Mouse (Mus musculus) inflammation-experienced regulatory T-cells, adult 6 months (primary cell): ENCODE results near the gene Hoxa7. TPM values are rescaled to one million over a fixed set of nuclear protein-coding genes. Genes with fewer than 3 reads are reported as not detected.

ENCODE experiments used
- ATAC-seq: one replicate; pipeline ENCODE4 v1.8.0; 2017
- polyA plus RNA-seq, 3 experiments: library from polyadenylated mRNA; unstranded; fragments of 100-300 nt; shearing (Covaris generic); gene quantifications; one replicate each; pipeline ENCODE4 v1.2.1; 2017

The Hoxa7 gene
- polyA plus RNA-seq, 3 experiments from 2014 or later, result not detected

DNA sequence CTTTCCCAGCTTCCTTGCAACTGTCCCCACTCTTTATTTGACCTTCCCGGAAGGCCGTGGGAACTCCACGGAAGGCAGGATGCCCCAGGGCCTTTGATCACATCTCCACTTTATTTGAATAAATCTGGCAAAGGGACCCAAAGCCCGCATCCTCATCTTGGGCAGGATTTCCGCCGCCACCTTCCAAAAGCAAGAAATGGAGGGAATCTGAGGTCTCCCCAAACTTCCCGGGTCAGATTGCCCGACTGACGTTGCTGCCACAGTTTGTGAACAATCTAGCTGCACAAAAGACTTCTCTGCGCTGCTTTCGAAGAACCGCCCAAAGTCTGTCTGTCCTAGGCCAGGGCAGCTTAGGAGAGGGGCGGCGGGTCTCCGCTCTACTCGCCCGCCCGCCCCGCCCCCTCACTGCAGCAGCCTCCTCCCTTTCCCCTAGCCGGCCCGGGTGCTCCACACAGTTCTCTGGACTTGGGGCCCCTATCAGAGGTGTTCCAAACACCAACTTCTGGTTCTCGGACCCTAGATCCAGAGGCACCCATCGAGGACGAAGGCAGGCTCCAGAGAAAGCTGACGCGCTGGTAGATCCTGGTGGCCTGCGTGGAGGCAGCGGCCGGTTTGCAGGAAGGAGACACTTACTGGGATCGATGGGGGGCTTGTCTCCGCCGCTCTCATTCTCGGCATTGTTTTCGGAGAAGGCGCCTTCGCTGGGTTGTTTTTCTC lies 3.4 kb upstream of the Hoxa7 start:
- ATAC-seq, result no peak

DNA sequence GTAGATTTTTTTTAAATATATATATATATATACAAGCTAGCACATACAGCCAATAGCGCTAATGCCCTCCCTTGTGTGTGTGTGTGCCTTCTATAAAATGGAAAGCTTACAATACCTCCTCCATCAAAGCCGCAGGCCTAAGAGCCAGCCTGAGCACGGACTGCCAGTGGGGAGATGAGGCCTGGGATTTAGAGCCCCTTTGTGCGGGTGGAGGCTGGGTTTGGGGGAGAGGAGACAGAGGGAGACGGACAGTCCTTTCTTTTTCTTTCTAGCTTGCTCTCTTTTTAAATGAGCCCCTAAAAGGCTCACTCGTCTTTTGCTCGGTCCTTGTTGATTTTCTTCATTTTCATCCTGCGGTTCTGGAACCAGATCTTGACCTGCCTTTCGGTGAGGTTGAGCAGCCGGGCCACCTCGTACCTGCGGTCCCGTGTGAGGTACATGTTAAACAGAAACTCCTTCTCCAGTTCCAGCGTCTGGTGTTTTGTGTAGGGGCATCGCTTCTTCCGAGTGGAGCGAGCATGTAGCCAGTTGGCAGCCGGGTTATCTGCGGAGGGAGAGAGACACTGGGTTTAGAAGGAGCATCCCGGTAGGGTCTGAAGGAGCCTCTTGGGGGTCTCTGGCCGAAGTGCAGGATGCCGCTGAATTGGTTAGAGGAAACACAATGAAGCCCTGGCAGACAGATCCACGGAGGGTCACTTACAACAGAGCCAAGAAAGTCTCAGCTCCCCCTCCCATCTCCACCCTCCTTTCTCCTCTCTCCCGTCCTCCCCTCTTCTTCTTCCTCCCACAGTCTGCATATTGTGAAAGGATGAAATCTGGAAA lies 2.5 kb upstream of the Hoxa7 start:
- ATAC-seq, result no peak

- ATAC-seq, result no peak
These were observed 1.1 kb upstream of the Hoxa7 start for GRCm38 (mm10) chr6:52222729-52223128.

- no peak for ATAC-seq
These were observed 485 bp upstream of the Hoxa7 start for GRCm38 (mm10) chr6:52221993-52222685.

GRCm38 (mm10) chr6:52220865-52221310 lies 766 bp downstream of the Hoxa7 start:
- ATAC-seq, result no peak

GRCm38 (mm10) chr6:52220003-52220864 lies 1.4 kb downstream of the Hoxa7 start:
- ATAC-seq, result no peak

DNA sequence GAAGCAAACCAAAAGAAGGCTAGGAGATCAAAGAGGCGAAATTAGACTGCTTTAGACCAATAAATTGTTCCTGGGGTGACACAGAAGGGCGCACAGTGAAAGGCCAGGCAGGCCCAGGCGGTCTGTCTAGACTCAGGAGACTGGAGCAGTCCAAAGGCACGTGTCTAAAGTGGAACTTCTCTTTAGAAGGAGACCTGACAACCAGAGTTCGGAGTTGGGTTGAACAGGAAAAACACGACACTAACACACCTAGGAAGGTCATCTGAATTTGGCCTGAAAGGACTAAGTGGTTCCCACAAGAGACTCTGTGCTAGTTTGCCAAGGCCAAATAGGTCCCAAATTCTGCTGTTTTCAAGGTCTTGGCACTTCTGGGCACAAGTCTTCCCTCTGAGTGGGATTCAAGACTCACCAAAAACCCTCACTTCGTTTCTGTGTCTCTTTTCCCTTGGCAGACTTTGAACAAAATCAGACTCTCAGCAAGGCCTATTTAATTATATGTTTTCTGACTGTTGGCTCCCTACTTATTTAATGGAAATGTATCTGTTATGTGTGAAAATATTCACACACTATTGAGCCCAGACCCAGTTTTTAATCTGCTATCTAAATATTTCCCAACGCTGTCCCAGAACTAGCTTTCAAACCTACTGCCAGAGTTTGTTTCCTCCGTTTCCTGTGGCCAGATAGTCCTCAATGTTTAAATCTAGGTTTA lies 2.3 kb downstream of the Hoxa7 start:
- ATAC-seq, result no peak

DNA sequence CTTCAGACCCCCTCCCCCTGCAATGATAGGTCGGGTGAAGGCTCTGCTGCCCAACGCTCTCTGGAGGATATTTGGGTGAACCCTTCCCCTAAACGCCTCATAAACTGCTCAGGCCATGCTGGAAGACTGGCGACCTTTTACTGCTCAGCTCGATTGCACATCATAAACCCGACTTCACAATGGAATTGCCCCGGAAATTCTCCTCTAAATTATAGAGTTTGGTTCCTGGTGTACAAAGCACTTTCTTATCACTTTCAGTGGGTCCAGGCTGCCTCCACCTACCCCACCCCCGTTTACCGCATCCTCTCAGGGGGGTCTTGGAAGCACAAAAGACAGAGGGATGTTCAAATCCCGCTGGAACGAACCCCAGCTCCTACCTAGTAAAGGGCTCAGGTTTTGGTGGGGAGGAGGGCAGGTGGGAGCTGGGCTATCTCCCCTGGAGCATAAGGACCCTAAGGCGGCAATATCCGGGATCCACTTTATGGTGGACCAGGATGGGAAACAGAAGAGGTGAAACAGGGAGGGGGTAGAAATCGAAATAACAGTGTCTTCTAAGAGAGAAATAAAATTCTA lies 2.9 kb downstream of the Hoxa7 start:
- no peak for ATAC-seq

GRCm38 (mm10) chr6:52217895-52218642 lies 3.6 kb downstream of the Hoxa7 start:
- no peak for ATAC-seq

- peak; percentile 20 for ATAC-seq
These were observed 4.2 kb downstream of the Hoxa7 start for GRCm38 (mm10) chr6:52217459-52217768.

DNA sequence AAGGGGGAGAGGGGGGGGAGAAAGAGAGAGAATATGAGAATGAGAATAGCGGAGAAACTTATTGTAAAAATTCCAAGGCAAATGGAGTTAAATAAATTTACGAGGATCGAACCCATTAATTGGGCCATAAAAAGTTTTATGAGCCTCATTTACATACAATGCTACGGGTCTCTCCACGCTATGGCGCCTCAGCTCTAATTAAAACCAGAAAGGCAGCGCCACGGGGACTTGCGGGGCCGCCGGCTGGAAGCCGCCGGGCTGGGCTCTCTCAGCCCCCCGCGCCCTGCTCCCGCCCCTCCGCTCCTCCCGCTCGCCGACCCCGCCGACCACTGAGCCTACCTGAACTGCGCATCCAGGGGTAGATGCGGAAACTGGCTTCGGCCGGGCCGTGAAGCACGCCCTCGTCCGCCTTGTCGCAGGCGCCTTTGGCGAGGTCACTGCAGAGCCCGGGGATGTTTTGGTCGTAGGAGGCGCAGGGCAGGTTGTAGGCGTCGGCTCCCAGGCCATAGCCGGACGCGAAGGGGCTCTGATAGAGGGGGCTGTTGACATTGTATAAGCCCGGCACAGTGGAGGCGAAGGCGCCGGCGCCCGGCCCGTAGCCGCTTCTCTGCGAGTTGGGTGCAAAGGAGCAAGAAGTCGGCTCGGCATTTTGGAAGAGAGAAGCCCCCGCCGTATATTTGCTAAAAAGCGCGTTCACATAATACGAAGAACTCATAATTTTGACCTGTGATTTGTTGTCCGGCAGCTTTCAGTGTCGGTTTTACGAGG lies 4.8 kb downstream of the Hoxa7 start:
- no peak for ATAC-seq

DNA sequence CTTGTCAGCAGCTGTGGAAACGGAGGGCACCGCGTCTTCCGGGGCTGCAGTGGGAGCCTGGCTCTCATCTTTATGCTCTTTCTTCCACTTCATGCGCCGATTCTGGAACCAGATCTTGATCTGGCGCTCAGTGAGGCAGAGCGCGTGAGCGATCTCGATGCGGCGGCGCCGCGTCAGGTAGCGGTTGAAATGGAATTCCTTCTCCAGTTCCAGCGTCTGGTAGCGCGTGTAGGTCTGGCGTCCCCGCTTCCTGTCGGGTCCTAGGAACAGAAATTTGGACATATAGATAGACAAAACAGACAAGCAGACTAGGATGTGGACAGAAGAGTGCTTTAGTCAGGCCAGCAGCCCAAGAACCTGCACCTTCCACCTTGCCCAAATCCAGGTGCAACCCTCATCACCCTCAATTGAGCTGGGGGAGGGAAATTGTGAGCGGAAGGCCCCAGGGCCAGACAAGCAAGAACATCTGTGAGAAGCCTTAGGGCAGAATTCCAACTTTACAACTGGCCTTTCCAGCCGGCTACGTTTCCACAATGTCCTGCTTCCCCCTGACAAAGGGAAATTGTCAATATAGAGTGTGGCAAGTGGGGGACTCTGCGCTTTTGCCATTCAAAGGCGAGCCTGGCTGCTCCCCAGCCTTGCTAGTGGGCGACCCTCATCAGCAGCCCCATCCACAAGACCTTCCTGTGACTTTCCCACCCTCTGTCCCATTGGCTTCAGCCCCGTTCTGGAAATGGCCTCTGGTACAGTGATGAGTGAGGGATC lies 5.7 kb downstream of the Hoxa7 start:
- ATAC-seq, result no peak

- no peak for ATAC-seq
These were observed 6.6 kb downstream of the Hoxa7 start for GRCm38 (mm10) chr6:52215070-52215469.

- no peak for ATAC-seq
These were observed 7.4 kb downstream of the Hoxa7 start for GRCm38 (mm10) chr6:52214271-52214670.

DNA sequence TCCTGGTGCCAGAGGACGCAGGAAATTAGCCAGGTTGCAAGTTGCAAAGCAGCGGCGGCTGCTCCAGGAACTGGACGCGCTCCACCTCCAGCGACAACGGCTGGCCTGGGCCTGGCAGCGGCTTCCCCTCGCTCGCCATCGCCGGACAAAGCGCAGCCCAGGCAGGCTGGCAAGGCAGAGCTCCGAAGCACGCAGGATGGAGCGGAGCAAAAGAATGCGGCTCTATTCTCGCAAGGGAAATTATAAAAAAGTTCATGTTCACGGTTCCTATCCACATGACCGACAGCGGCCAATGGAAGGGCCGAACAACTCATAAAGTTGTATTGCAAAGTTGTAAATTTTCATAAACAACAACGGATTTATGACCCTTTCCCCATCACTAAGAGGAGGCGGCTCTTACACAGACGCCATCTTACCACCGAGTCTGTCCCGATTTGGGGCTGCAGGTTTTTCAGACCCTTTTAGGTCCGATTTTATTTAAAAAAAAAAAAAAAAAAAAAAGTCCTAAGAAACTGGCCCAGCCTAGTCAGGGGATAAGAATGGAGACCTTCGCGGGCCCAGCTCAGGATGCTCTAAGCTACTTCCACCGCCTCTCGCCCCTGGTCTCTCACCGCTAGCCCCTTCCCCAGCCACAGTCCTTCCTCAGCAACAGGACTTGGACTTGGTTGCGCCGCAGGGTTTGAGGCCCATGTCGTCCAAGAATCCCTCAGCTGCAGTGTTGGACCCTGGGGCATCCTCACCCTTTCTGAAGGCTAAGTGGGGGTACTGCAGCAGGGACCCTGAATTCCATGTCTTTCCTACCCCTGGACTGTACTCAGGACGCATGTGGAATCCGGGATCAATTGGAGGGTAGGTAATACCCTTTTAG lies 8.3 kb downstream of the Hoxa7 start, which contains the start of the genes Hoxa3 and Gm28308:
TSS of gene Hoxa3 (minus strand) at position 218 of the 868 bp plus-strand sequence.
TSS of gene Gm28308 (minus strand) at position 221 of the 868 bp plus-strand sequence.
- peak; percentile 29 for ATAC-seq

- ATAC-seq, result no peak
These were observed 9.0 kb downstream of the Hoxa7 start for GRCm38 (mm10) chr6:52212556-52213118.

DNA sequence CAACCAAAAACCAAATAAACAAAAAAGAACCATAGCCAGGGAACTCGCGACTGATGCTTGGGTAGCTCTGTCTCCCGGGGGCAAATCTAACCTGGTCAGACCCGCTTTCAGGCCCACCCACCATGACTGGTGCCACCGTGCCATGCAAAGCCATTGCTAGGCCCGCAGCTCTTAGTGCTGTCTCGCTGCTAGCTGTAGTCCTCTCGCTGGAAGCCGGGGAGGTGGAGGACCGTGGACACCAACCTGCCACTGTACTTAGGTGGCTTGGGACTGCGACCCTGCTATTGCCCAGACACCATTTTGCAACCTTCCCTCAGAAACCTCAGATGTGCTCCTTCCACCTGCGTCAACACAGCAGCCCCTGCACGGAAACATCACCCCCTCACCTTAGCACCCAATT lies 9.7 kb downstream of the Hoxa7 start:
- ATAC-seq, result peak; percentile 12
